Mouse (Mus musculus) mesoderm, embryonic 11.5 days (tissue): ENCODE measurements around the gene Akt2.
"Not testable (repeated sequence)": the region's sequence is repeated elsewhere in the genome, so short reads cannot be mapped to it uniquely, and the experiment has no call there.

Source experiments
- DNase-seq: peaks from one replicate; pipeline ENCODE4 v3.0.0-alpha.2; 2012; ENCODE audit warnings: low read depth, low spot score

The Akt2 gene

DNA sequence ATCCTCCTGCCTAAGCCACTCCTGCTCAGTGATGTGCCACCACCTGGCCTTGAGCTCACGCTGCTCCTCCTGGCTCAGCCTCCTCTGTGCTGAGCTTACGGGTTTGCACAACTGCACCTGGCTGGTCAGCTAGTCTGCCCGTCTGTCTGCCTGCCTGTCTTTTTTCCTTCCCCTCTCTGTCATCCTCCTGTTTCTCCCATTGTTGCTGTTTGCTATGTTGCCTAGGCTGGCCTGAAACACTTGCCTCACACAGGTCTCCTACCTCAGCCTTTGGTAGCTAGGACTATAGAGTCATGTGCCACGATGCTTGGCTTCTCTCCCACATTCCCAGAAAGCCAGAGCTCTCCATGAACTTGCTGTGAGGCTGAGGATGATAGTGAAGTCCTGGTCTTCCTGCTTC, 21.6 kb downstream of the Akt2 start:
- no peak for DNase-seq

DNA sequence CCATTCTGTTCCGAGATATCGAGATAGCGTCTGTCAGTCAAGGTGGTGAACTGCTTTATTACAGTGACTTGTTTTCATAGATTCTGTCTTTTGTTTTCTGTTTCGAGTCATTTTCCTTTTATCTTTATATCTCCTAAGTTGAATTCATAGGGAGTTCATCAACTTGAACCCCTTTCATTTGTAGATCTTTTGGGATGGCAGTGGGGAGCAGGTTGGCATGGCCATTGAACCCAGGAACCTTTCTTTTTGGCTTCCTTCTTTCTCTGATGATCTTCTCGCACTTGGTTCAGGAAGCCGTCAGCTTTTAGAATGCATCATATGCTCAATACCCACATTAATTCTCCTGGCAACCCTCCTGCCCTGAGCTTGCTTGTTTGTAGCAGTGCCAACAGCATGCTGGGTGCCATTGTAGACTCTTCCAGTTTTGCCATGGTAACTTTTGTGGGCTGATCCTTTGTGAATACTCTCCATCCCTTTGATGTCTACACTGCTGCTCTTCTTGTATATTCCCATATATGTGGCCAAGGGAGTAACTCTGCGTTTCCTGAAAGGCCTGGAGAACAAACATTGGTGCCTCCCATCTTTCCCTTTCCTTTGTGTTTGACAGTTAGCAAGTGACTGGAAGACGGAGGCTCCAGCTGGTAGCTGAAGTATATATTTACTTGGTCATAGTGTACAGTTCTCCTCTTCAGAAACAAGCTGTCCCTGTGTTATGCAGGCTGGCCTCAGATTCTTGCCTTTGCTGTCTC, 22.6 kb downstream of the Akt2 start:
- DNase-seq: no peak

DNA sequence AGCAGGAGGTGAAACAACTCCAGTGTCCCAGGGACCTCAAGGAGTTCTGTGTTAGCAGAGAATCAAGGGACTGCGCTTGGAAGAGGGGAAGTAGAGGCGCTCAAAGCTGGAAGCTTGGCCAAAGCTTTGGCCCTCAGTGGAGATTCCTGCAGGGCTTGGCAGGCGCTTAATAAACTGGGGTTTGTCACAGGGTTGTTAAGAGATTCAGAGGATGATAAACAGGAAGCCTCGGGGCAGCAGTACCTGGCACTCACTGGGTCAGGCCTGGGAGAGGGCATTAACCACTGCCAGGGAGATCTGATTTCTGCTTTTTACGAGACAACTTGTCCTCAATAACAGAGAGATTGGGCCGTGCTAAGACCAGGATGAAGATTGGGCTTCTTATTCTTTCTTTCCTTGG, 29.7 kb downstream of the Akt2 start:
- DNase-seq: no peak

DNA sequence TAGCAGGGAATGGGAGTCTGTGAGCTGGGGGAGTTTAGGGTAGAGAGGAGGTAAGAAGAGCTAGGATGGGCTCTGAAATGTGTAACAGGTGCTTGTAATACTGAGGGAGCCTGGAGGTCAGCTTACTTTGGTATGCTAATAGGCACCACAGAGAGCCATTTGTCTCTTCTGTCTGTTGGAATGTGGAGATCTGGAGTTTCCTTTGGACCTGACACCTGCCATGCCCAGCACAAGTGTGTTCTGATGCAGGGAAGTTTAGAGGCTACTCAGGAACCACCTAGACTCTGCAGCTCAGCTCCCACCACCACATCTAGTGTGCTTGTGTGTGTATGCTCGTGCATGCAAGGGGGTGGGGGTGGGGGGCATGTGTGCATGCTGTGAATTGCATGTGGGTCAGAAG, 30.9 kb downstream of the Akt2 start:
- no peak for DNase-seq

DNA sequence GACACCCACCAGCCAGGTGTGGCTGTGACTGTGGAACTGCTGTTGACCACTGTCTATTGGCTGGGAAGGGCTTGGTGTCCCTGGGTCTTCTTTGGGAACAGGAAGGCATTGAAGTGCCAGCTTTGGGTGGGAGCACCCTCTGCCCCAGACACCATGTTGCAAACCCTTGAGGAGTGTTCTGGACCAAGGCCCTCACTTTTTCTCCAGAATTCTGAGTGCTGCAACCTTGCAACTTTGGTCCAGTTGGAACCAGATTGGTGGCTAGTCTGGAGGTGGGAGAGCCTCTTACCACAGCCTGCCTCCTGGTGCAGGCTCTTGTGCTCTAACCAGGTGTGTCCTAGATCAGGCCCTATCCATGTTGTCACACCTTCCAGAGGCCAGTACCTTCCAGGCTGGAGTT, 33.6 kb downstream of the Akt2 start:
- no peak for DNase-seq

DNA sequence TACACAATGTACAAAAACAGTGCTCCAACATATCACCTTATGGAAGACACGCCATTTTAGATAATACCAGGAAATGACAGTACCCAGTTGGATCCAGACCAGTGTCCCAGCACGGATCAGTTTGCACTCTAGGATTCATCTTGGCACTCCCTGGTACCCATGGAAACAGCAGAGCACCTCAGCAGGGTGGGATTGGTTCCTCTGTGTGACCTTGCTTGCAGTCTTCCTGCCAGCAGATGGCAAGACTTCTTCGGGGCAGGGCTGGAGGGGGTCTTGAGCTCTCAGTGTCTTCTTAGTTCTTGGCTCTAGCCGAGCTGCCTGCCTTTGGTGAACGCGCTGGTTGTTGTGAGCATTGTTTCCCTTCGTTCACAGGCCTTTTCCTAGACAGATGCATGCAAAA, 36.4 kb downstream of the Akt2 start:
- no peak for DNase-seq

DNA sequence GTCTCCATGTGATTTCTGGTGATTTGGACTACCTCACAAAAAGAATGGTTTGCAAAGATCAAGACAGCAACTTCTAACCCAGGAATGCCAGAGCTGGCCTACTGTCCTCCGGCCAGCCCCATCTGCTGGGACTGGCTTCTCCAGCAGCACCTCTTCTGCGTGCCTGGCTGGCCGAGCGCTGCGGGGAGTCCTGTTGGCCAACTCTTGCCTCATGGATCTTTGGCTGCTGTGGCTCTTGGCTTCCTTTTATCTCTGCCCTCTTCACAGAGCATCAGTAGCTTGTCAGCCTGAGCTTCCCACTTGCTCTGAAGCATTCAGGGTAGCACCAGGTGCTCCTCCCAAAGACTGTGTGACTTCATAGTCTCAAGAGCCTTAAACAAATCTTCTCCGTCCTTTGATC, 36.8 kb downstream of the Akt2 start:
- DNase-seq: no peak

DNA sequence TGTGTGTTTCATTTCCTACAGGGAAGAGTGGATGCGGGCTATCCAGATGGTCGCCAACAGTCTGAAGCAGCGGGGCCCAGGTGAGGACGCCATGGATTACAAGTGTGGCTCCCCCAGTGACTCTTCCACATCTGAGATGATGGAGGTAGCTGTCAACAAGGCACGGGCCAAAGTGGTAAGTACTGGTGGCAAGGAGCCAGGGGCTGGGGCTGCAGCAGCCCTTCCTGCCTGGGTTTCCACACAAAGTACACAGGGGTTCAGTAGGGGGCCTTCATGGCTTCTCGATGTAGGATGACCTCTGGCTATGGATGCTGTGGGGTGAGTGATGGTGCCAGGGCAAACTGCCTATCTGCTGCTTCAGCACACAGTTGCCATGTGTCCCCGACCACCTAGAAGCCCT, 37.5 kb downstream of the Akt2 start:
- not testable (repeated sequence) for DNase-seq

DNA sequence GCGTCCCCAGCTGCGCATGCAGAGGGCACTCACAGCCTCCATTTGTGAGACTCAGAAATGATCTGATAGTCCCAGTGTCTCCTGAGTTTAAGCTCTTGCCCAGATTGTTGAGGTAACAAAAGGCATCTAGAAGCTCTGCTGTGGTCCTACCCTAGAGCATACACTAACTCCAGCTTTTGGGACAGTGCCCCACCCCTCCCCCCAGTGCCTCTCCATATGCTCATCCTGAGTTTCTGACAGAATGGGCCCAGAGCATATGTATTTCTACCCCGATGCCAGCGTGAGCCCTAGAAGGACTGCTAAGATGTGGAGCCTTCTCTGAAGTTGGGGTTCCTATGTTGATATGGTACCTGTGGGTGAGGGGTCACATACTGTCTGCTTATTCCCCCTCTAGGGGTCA, 40.1 kb downstream of the Akt2 start:
- DNase-seq: no peak

DNA sequence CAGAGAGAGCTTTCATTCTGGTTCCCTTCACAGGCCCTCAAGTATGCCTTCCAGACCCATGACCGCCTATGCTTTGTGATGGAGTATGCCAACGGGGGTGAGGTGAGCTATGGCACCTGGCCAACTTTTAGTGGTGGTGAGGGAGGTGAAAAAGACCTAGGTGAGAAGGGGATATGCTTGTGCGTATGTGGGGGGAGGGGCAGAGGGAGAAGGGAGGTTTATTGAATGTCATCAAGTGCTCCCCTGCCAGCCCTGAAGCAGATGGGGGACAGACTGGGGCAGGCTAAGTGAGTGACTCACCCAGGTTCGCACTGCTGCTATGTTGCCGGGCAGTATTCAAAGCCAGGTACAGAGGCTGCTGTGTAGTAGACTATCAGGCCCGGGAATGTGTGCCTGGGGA, 41.8 kb downstream of the Akt2 start:
- no peak for DNase-seq

DNA sequence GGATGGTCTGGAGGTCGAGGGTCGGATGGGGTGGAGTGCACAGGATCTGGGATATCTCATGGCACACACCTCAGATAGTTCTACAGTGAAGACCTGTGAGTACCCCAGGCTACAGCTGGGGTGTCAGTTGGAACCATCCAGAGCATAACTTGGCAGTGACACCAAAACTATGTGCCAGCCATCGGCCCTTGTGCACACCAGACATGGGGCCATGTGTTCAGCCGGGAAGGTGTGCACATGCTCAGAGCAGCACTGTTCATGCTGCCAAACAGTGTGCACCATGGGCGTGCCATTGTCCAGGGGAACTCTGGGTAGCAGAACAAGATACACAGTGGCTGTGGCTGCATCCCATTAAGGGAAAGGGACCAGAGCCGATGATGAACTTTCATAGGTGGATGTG, 43.3 kb downstream of the Akt2 start:
- no peak for DNase-seq

DNA sequence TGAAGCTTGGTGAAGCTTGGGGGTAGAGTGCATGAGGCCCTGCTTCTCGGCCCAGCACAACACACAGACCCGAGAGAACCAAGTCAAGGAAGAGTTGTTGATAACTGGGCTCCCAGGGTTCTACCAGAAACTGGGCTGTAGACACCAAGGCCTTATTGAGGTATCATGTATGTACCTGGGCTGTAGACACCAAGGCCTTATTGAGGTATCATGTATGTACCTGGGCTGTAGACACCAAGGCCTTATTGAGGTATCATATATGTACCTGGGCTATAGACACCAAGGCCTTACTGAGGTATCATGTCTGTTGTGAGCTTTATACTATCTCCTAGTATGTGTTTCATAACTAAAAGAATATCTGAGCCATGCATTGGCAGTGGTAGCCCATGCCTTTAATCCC, 43.7 kb downstream of the Akt2 start:
- not testable (repeated sequence) for DNase-seq

DNA sequence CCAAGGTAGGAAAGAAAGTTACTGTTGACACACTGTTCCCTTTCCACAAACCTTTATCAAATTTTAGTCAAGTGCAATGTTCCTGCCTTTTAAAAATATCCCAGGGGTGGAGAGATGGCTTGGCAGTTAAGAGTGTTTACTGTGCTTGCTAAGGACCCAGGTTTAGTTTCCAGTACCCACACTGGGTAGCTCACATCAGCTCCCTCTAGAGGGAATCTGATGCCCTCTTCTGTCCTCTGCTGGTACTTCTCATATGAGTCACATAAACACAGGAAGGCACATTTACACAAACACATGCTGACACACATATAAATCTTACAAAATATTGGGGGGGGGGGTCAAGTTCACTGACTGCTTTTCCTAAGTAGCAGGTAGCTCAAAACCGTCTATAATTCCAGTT, 53.1 kb downstream of the Akt2 start:
- no peak for DNase-seq

DNA sequence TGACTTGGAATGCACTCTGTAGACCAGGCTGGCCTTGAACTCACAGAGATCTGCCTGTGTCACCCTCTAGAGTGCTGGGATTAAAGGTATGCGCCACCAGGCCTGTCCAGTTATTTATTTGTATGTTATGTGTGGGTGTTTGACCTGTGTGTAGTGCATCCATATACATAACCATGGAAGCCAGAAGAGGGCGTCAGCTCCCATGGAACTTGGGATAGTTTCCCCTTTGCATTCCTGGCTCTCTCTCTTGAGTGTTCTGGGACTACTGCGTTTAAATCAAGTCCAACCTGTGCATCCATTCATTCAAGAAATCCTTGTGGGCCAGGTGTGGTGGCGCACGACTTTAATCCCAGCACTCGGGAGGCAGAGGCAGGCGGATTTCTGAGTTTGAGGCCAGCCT, 55.2 kb downstream of the Akt2 start:
- DNase-seq: no peak

DNA sequence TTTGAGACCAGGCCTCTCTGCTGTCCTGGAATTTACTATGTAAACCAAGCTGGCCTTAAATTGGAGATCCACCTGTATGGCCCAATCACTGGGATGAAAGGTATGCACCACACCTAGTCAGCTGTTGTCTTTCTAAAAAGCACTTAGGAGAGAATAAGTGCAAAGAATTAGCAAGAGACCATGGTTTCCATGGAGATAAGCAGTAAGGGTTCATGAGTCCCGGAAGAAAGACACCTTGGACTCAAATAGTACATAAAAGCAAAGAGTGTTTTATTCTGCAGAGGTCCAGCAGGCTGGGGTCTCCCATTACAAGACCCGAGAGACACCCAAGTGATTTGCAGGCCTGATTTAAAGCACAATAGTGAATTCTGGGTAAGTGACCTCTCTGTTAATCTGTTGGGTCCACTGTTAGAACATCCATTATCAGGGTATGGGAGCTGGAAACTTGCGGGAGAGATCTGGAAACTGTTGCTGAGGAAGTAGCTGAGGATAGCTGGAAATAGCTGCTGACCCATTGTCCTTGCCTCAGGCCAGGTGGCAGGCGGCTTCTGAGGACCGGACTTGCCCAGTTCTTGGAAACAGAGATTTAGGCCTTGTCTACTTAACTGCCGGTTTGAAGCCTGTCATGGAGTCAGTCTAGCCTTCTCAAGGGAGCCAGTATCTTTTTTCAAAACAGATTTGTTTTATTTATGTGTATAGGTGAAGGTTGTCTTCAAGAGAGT, 56.1 kb downstream of the Akt2 start:
- no peak for DNase-seq

DNA sequence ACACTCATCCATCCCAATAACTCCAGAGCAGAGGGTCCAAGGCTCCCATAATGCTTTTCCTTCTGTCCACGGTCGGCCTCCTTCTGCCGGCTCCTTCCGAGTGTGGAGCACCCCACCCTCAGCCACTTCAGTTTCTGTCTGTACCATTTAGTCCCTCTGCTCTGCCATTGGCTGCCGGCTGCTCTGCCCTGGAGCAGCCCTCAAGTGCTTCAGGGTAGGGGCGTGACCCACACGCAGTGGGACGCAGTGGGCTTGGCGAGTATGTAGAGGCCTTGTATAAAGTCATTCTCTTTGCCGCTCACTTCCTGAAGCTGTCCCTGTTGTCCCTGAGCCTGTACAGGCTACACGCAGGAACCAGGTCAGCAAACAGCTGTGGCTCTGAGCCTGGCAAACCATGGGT, 58.4 kb downstream of the Akt2 start:
- no peak for DNase-seq

DNA sequence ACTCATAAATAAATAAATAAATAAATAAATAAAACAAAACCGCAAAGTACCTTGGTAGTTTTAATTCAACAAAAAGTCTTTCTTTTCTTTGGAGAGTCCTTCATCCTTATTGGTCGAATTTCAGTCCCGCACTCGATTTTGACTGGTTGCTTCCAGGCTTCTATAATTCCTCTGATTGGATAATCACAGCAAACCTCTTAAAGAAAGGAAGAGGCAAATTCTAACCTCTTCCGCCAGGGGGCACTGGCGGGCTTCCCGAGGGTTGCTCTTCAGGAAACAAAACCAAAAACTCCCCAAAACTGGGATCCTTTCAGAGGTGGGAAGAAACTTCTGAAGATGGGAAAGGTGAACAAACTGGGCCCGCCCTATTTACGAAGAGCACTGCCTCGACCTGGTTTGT, 59.6 kb downstream of the Akt2 start:
- peak; percentile 90 for DNase-seq

DNA sequence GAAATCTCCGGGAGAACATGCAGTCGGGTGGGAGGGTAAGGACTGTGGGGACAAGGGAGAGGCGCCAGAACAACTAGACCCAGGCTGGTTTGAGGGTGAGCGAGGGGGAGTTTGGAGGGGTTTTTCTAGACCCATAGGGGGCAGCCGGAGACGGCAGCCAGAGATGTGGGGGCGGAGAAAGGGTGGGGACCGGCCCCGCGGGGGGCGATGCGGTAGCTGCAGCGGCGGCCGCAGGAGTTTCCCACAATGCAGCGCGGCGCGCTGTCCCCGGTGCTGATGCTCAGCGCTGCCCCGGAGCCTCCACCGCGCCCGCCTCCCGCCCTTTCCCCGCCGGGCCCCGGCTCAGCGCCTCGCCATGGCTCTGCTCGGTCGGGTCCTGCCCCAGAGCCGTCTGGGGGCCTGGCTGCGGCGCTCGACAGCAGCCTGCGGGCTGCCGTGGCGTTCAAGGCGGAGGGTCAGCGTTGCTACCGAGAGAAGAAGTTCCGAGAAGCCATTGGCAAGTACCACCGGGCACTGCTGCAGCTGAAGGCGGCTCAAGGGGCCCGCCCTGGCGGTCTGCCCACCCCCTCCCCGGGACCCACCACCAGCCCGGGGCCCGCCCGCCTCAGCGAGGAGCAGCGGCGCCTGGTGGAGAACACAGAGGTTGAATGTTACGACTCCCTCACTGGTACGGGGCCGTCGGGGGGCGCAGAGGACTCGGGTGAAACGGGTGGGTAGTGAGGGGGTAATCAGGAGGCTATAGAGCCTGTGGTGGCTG, 62.5 kb downstream of the Akt2 start, which contains the start of gene Ttc9b:
Gene Ttc9b (plus strand): TSS at position 235 of the 757 bp plus-strand sequence.
- peak; percentile 81 for DNase-seq

DNA sequence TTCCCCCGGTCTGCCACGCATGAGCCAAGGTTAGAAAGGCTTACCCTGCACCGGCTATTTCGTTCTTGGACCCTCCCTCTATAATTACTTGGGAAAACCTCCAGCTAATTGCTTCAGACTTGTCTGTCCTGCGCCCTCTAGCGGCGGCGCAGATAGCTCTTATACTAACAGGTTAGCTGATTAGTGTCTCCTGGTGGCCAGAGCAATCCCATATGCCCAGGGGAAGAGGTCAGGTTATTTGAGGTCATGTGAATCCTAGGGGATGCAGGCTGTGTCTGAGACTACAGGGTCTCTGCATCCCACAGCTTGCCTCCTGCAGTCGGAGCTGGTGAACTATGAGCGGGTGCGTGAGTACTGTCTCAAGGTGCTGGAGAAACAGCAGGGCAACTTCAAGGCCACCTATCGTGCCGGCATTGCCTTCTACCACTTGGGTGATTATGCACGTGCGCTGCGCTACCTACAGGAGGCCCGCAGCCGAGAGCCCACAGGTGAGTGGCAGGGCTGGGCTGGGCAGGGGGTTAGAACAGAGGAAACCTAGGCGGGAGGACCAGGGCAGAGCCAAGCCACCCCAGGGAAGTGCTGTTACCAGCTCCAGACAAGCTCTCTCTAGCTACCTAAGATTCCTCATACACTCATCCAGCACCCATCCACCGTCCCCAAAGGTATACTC, 63.4 kb downstream of the Akt2 start:
- no peak for DNase-seq

DNA sequence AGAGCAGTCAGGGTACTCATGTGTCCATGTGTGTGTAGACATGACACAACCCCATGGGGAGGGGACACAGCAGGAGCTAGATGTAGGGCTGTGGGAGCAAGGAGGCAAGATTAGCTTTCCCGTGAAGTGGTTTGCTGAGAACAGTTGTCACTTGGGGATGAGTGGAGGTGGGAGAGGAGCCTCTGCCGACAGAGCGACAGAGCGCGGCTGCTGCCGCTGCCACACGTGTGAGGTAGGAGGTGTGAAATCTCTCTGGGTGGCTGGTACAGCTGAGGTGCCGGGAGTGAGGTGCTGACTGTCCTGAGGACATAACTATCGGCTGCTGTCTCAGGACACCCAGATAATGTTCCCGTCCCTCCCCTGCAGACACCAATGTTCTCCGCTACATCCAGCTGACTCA, 64.2 kb downstream of the Akt2 start:
- no peak for DNase-seq

DNA sequence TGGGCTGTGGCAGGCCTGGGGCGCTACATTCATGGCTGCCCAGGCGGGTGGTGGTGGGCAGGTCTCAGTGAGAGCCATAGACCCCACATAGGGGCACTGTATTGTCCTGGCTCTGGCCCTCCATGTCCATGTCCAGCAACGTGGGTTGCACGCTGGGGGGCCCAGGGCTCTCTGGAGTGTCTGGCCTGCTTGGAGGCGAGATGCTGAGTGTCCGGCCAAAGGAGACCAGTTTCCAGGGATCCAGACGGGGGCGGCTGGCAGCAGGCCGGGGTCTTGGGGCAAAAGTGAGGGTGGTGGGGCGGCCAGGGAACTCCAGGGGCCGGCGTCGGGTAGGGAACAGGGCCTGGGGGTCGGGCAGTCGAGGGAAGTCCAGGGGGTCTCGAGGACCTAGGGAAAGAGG, 65.2 kb downstream of the Akt2 start:
- DNase-seq: no peak

DNA sequence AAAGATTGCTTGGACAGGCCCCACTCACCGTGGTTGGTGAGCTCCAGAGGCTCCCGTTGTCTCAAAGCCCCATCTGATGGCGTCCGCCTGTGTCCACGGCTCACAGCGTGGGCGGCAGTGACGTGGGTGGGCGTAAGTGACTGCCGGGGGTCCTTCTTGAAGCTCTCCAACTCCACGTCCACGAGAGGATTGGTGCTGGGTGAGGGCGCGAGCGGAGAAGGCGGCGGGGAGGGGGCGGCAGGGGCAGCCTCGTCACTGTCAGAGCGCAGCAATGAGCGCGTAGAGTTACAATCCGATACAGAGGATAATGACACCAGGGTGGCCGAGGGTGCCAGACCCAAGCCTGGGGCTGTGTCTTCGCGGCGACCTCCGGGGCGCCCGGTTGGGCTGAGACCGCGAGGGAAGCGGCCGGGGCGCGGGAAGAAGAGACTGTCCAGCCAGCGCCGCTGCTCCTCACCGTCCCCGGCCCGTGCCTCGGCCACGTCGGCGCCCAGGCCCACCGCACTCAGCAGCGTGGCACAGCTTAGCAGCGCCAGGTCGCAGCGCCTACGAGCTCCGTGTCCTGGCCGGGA, 66.6 kb downstream of the Akt2 start:
- no peak for DNase-seq
